Mouse (Mus musculus) midbrain, embryonic 11.5 days (tissue): ENCODE data around the gene Cd27. TPM values are rescaled to one million over a fixed set of nuclear protein-coding genes. Genes with fewer than 3 reads are reported as not detected.
"Not testable (repeated sequence)": the region's sequence is repeated elsewhere in the genome, so short reads cannot be mapped to it uniquely, and the experiment has no call there.

Experiments used
- ATAC-seq: fragments of 200-750 bp; cut with Nextera tagmentation; 2 replicates; pipeline ENCODE4 v1.8.0; 2017; ENCODE audit warnings: moderate TSS enrichment, moderate library complexity; ENCODE audit not compliant: low FRiP score
- DNase-seq: peaks from one replicate; pipeline ENCODE4 v3.0.0; 2015; ENCODE audit warnings: low spot score; ENCODE audit errors: missing footprints
- H3K27ac ChIP-seq: fragments of 300-500 bp; sonication (generic); 2 replicates; pipeline ENCODE4 v1.5.1; 2014; ENCODE audit warnings: low read depth, low read length
- H3K27me3 ChIP-seq: fragments of 300-500 bp; sonication (generic); 2 replicates; pipeline ENCODE4 v1.6.1; 2014; ENCODE audit warnings: mild to moderate bottlenecking, low read length, moderate library complexity, mixed read lengths; ENCODE audit not compliant: control insufficient read depth, insufficient read depth
- H3K36me3 ChIP-seq: fragments of 300-500 bp; sonication (generic); 2 replicates; pipeline ENCODE4 v1.6.1; 2014; ENCODE audit warnings: mild to moderate bottlenecking, low read length, moderate library complexity, mixed read lengths; ENCODE audit not compliant: control insufficient read depth, insufficient read depth
- H3K4me1 ChIP-seq: fragments of 300-500 bp; sonication (generic); 2 replicates; pipeline ENCODE4 v1.6.1; 2014; ENCODE audit warnings: low read length; ENCODE audit not compliant: control insufficient read depth, insufficient read depth
- H3K4me2 ChIP-seq: fragments of 300-500 bp; sonication (generic); 2 replicates; pipeline ENCODE4 v1.6.1; 2014; ENCODE audit warnings: mild to moderate bottlenecking, moderate library complexity
- H3K4me3 ChIP-seq: fragments of 300-500 bp; sonication (generic); 2 replicates; pipeline ENCODE4 v1.5.1; 2014; ENCODE audit warnings: low read depth, low read length
- H3K9ac ChIP-seq: fragments of 300-500 bp; sonication (generic); 2 replicates; pipeline ENCODE4 v1.6.1; 2014; ENCODE audit warnings: low read length
- H3K9me3 ChIP-seq: fragments of 300-500 bp; sonication (generic); 2 replicates; pipeline ENCODE4 v1.6.1; 2016; ENCODE audit warnings: low read length; ENCODE audit not compliant: control insufficient read depth
- WGBS: fragments of 180-500 bp; shearing (Covaris S2); extraction: QIAGEN DNeasy Blood & Tissue Kit; methylation state at CpG from one replicate; pipeline ENCODE4 v1.1.7; 2014; 5-methylcytosine and 5-hydroxymethylcytosine counted together
- polyA plus RNA-seq: library from polyadenylated mRNA; unstranded; fragments of >200 nt; fragmentation: Nextera tagmentation; extraction: Ambion mirVana; gene quantifications from 2 replicates; pipeline ENCODE4 v1.2.1, GENCODE M21; 2014

The Cd27 gene
- polyA plus RNA-seq = 0.62 and 0.93 TPM in 2 replicates

GRCm38 (mm10) chr6:125236782-125237181, at the start of gene Cd27:
Gene Cd27, minus strand, starts transcription at chr6:125237010.
- Histone ChIP-seq H3K27ac (no peak within 1 kb of the TSS), H3K9ac (no peak within 1 kb of the TSS), H3K4me3 (no peak within 1 kb of the TSS), H3K36me3 (no peaks in the 10 kb centered on the region), H3K4me1 (peaks cover 1% of the 10 kb centered on the region), H3K27me3 (no peaks in the 10 kb centered on the region), H3K9me3 (no peaks in the 10 kb centered on the region), H3K4me2 (no peak within 1 kb of the TSS)
- ATAC-seq = no peak
- WGBS = 29% methylated on average over 6 of the region's 6 CpGs
- DNase-seq = peak; percentile 75

GRCm38 (mm10) chr6:125285890-125286289, 49.1 kb upstream of the Cd27 start, which contains the start of gene Tuba3a:
Gene Tuba3a, minus strand, starts transcription at chr6:125286042.
- 95% methylated on average over 22 of the region's 22 CpGs for WGBS
- ATAC-seq = no peak

GRCm38 (mm10) chr6:125284751-125285150, 47.9 kb upstream of the Cd27 start:
- Histone ChIP-seq H3K27me3 (no peaks in the 10 kb centered on the region), H3K9me3 (no peaks in the 10 kb centered on the region), H3K4me1 (no peaks in the 10 kb centered on the region), H3K9ac (no peak overlapping the region), H3K27ac (no peak overlapping the region), H3K4me2 (no peak overlapping the region), H3K36me3 (no peaks in the 10 kb centered on the region), H3K4me3 (no peak overlapping the region)
- no peak for ATAC-seq
- peak; percentile 37 for DNase-seq
- 90% methylated on average over 7 of the region's 7 CpGs for WGBS

More at GRCm38 (mm10) chr6:125285890-125286289, 49.1 kb upstream of the Cd27 start, which contains the start of gene Tuba3a:
- H3K27ac ChIP-seq = no peak within 1 kb of the TSS
- peak; percentile 60 for DNase-seq
- no peak within 1 kb of the TSS for H3K4me3 ChIP-seq
- no peak within 1 kb of the TSS for H3K9ac ChIP-seq
- no peaks in the 10 kb centered on the region for H3K36me3 ChIP-seq
- no peaks in the 10 kb centered on the region for H3K9me3 ChIP-seq
- H3K4me2 ChIP-seq = no peak within 1 kb of the TSS
- H3K4me1 ChIP-seq = no peaks in the 10 kb centered on the region
- H3K27me3 ChIP-seq = no peaks in the 10 kb centered on the region

GRCm38 (mm10) chr6:125284250-125284649, 47.4 kb upstream of the Cd27 start:
- Histone ChIP-seq H3K27me3 (no peaks in the 10 kb centered on the region), H3K36me3 (no peaks in the 10 kb centered on the region), H3K4me2 (no peak overlapping the region), H3K9me3 (no peaks in the 10 kb centered on the region), H3K4me3 (no peak overlapping the region), H3K9ac (no peak overlapping the region), H3K27ac (no peak overlapping the region), H3K4me1 (no peaks in the 10 kb centered on the region)
- 74% methylated on average over 8 of the region's 8 CpGs for WGBS
- peak; percentile 41 for DNase-seq
- no peak for ATAC-seq

- not testable (repeated sequence) for ATAC-seq
- WGBS = 89% methylated on average over 13 of the region's 13 CpGs
Observed at GRCm38 (mm10) chr6:125282721-125283120, 45.9 kb upstream of the Cd27 start.

GRCm38 (mm10) chr6:125279729-125280128, 42.9 kb upstream of the Cd27 start:
- 61% methylated on average over 8 of the region's 8 CpGs for WGBS
- Histone ChIP-seq H3K27me3 (no peaks in the 10 kb centered on the region), H3K4me3 (no peak overlapping the region), H3K4me2 (no peak overlapping the region), H3K27ac (no peak overlapping the region), H3K4me1 (no peaks in the 10 kb centered on the region), H3K36me3 (no peaks in the 10 kb centered on the region), H3K9ac (no peak overlapping the region), H3K9me3 (no peaks in the 10 kb centered on the region)
- ATAC-seq (no peak), DNase-seq (peak; percentile 71)

More at GRCm38 (mm10) chr6:125282721-125283120, 45.9 kb upstream of the Cd27 start:
- H3K4me1 ChIP-seq, DNase-seq, H3K27ac ChIP-seq, H3K4me3 ChIP-seq, H3K36me3 ChIP-seq, H3K9ac ChIP-seq, H3K9me3 ChIP-seq, H3K4me2 ChIP-seq, H3K27me3 ChIP-seq: not testable (repeated sequence)

GRCm38 (mm10) chr6:125274841-125275563, 38.2 kb upstream of the Cd27 start:
- Histone ChIP-seq H3K4me2 (no peak overlapping the region), H3K4me3 (no peak overlapping the region), H3K36me3 (no peaks in the 10 kb centered on the region), H3K9me3 (no peaks in the 10 kb centered on the region), H3K27me3 (no peaks in the 10 kb centered on the region), H3K4me1 (no peaks in the 10 kb centered on the region), H3K9ac (no peak overlapping the region), H3K27ac (no peak overlapping the region)
- no peak for ATAC-seq
- 62% methylated on average over 15 of the region's 15 CpGs for WGBS
- DNase-seq = peak; percentile 84

- no peak for ATAC-seq
- Histone ChIP-seq H3K27me3 (no peaks in the 10 kb centered on the region), H3K36me3 (no peaks in the 10 kb centered on the region), H3K4me2 (no peak overlapping the region), H3K9ac (no peak overlapping the region), H3K4me1 (no peaks in the 10 kb centered on the region), H3K4me3 (no peak overlapping the region), H3K27ac (no peak overlapping the region), H3K9me3 (no peaks in the 10 kb centered on the region)
- WGBS = 77% methylated on average over 10 of the region's 10 CpGs
- peak; percentile 12 for DNase-seq
Observed at GRCm38 (mm10) chr6:125272228-125272785, 35.5 kb upstream of the Cd27 start.

- Histone ChIP-seq H3K27ac (no peak overlapping the region), H3K9me3 (no peaks in the 10 kb centered on the region), H3K9ac (0 out of 2 replicates have a peak overlapping the region, but pooled peaks have one; percentile 26), H3K4me1 (no peaks in the 10 kb centered on the region), H3K36me3 (no peaks in the 10 kb centered on the region), H3K4me3 (no peak overlapping the region), H3K27me3 (no peaks in the 10 kb centered on the region), H3K4me2 (no peak overlapping the region)
- WGBS = 23% methylated on average over 17 of the region's 17 CpGs
- ATAC-seq (peak; percentile 88), DNase-seq (peak; percentile 99)
Observed at GRCm38 (mm10) chr6:125271455-125272227, 34.8 kb upstream of the Cd27 start.
